Mouse (Mus musculus) B cell, adult (primary cell): Measurements from ENCODE around the gene Artn. TPM values are rescaled to one million over a fixed set of nuclear protein-coding genes. Genes with fewer than 3 reads are reported as not detected.

Source experiments
- total RNA-seq: library from RNA; stranded (reverse); gene quantifications from 4 replicates; pipeline ENCODE4 v1.2.4, GENCODE M21; 2023; ENCODE audit not compliant: inconsistent age

Gene Artn
- 0.22 to 0.58 TPM (median 0.32 TPM) in 4 replicates for total RNA-seq

DNA sequence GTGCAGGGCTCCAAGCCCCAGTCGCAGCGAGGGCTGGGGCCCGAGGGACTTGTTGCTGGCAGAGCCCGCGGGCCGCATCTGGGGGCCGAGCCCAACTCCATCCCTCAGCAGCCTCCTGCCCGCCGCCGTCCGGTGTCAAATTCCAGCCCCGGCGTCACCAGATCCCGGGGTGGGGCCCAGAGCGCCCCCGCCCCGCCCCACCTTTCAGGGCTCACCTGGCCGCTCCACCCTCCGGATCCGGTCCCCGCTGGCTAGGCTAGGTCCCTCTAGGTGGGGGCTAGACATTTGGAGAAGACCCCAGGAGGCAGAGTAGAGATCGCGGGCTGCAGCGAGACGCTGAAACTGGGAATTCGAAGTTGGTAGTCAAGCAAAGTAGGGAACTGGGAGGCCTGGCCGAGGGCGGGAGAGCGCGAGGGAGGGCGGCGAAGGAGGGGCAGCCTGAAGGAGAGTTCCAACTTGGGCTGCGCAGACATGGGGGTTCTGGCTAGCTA is at the start of gene Artn:
Gene Artn (minus strand): TSS at position 373 of the 491 bp plus-strand sequence.

DNA sequence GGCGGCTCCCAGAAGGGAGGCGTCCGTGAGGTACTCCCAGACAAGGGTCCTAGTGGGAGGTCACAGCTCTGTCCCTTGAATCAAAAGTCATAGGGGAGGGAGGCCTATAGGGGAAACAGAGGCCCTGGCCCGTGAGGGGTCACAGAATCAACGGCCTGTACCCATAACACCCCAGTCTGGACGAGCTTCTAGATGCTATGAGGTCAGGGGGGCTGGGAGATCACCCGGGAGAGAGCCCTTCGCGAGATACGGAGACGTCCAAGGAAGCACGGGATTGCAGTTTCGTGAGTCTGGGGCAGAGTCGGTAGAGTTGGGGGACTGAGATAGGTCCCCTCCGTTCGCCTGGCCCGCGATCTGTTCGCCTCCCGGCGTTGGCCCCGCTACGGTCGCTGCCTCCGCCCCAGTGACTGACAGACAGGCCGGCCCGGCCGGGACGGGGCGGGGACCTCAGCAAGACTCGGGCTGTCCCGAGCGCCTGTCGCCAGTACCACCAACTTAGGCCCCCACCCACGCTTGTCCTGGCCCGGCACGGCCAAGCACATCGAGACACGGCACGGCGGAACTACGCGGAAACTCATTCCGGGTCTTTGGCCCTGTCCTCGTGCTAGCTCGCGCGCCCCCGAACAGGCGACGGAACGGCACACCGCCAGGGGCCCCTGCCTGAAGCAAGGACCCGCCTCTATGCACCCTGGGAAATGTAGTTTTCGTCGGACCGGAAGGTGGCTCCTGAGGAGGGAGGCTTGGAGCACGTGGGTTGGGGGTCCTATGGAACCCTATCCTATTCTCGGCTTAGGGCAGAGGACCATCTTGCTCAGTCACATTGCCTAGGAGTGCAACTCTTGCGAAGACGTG is 14.7 kb downstream of the Artn start, which contains the start of gene Ipo13:
Gene Ipo13 (minus strand): TSS at position 409 of the 852 bp plus-strand sequence.

DNA sequence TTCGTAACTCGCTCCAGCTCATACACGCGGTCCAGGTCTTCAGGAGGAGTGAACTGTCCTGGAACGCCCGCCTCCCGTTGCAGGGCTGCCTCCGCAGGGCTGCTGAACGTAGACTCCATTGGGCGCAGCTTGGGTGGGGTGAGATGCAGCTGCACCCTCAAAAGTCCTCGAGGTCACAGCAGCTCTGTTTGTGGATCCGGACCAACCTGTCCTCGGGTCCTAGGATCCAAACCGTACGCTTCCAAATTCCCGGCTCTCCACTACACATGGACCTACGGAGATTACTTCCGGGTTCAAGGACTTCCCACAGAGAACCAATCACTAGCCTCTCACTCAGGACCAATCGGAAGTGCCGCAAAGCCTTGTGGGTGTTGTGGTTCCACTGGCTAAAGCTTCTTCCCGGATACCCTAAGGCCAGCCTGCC is 37.8 kb downstream of the Artn start, which contains the start of gene Dph2:
Gene Dph2 (minus strand): TSS at position 295 of the 424 bp plus-strand sequence.

DNA sequence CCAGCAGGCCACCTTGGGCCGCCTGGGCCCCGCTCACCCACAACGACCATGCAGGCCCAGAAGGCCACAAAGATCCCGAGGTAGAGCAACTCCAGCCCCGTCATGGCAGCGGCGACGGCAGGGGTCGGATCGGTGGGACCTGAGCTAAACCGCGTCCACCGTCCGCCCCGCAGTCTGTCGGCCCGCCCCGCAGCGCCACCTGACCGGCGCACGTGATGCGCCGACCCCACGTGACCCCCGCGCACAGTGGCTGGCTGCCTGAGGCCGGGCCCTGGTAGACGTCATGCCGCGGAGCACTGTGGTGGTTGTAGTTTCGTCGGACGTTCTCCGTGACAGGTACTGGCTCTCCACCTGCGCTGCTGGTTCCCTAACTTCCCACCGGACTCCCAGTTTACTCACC is 42.4 kb downstream of the Artn start, which contains the start of gene Atp6v0b:
Gene Atp6v0b (minus strand): TSS at position 201 of the 400 bp plus-strand sequence.

DNA sequence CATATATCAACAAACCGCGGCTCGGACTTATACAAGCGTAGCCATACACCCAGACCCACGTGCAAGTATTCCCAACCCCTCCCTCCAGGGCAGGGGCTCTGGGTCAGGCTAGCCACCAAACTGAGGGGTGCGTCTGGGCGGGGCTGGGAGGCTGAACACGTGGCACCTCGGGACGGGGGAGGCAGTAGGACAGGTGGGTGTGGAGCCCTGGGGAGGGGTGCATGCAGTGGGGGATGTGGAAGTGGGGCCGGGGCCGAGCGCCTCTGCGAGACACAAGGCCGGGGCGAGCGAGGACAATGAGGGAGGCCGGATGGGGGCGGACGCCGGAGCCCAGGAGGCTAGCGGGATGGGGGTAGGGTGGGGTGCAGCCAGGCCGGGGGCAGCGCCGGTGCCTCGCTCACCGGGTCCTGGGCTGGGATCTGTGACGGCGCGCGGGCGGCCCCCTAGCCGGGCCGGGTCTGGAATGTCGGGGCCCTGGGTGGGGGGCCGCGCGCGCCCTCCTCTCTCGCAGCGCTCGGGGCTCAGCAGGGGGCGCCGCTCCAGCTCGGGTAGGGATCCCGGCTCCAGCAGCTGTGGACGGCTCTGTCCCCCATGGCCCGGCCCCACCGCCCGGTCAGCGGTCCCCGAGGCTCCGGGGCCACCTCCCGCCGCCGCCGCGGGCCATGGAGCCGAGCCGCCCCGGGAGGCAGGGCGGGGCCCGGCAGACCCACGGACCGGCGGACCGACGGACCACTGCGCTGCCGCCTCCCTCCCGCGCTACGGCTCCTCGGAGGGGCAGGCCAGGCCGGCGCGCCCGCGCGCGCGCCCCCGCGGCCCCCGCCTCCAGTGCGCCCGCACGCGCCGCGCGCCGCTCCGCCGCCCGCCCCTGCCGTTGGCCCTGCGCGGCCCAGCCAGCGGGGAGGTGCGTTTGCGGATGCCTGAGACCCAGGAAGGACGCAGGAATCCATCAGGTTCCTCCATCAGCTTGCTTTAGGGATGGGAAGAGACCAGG is 46.6 kb downstream of the Artn start, which contains the start of gene B4galt2:
Gene B4galt2 (minus strand): TSS at position 787 of the 991 bp plus-strand sequence.

Other genes with a start within 250 kb of the Artn start
- gene Dmap1, start 247.5 kb downstream of the Artn start, total RNA-seq = 27.9 to 34.2 TPM (median 30.9 TPM) in 4 replicates
- gene Gm12845, start 205.4 kb downstream of the Artn start, total RNA-seq = not detected in 4 replicates
- gene Klf17, start 164.1 kb downstream of the Artn start, total RNA-seq = not detected in 4 replicates
- gene Slc6a9, start 95.3 kb downstream of the Artn start, total RNA-seq = 0.32 to 0.87 TPM (median 0.43 TPM) in 4 replicates
- not detected in 4 replicates for gene Ccdc24, start 57.2 kb downstream of the Artn start, total RNA-seq
- 0.35 TPM in 1 of 4 replicates, not detected in the others for gene B4galt2, start 46.3 kb downstream of the Artn start, total RNA-seq
- 248 to 285 TPM (median 270 TPM) in 4 replicates for gene Atp6v0b, start 42.4 kb downstream of the Artn start, total RNA-seq
- 13.6 to 19.8 TPM (median 14.2 TPM) in 4 replicates for gene Dph2, start 37.7 kb downstream of the Artn start, total RNA-seq
- 47.6 to 62.3 TPM (median 56.0 TPM) in 4 replicates for gene Ipo13, start 14.8 kb downstream of the Artn start, total RNA-seq
- 19.2 to 22.2 TPM (median 21.0 TPM) in 4 replicates for gene St3gal3, start 205.2 kb upstream of the Artn start, total RNA-seq